In genomic region chr19:5432992-5433852, GRCm38 (mm10) we compare ENCODE assay signal across 8 mouse cellular contexts. TPM values are rescaled to one million over a fixed set of nuclear protein-coding genes. Genes with fewer than 3 reads are reported as not detected.
DNase-seq lines count a peak whose midpoint lies in the region; ATAC-seq and TF ChIP-seq lines count a peak whose summit lies in the region.

No protein-coding gene starts in this region.

- intact Hi-C loops in heart, postnatal 25 days (cut with DNase I) = loop anchor here (1.0 kb wide), 1 partner anchor 54 kb away; no protein-coding TSS in a partner anchor

- no peaks in the 10 kb centered on the region for H3K9me3 ChIP-seq in lung, embryonic 16.5 days (ENCODE audit: control insufficient read depth, low read length)

- peak; percentile 33; the same call in 1 of the 2 replicates for TF ChIP-seq CTCF in cerebellum, adult 2 months (IDR thresholded peaks at IDR 0.05; ENCODE audit: borderline replicate concordance, insufficient read depth, low read depth, low read length)

- peak; percentile 83 for ATAC-seq in lung, embryonic 16.5 days (ENCODE audit: low read depth)

- no peak overlapping the region for H3K4me3 ChIP-seq in cerebellum, adult 2 months (replicated peaks; ENCODE audit: insufficient read depth, low read depth, low read length)
- H3K4me3 ChIP-seq in lung, embryonic 16.5 days (ENCODE audit: low read length) = peak overlapping the region; percentile 39

- 4% methylated on average over 16 of the region's 16 CpGs for WGBS in cerebellum, adult 2 months
- WGBS in lung, embryonic 16.5 days = 6% methylated on average over 16 of the region's 16 CpGs

- H3K4me2 ChIP-seq in lung, embryonic 16.5 days (ENCODE audit: low read depth, low read length) = peak overlapping the region; percentile 64

- no peak for TF ChIP-seq POLR2A in cerebellum, adult 2 months (IDR thresholded peaks at IDR 0.05; ENCODE audit: borderline replicate concordance, insufficient read depth, low read length)

- no peaks in the 10 kb centered on the region for H3K27me3 ChIP-seq in cerebellum, adult 2 months (ENCODE audit: control insufficient read depth, insufficient read depth, low read length)
- H3K27me3 ChIP-seq in lung, embryonic 16.5 days (ENCODE audit: control insufficient read depth, insufficient read depth, low read depth, low read length) = no peaks in the 10 kb centered on the region

- H3K36me3 ChIP-seq in lung, embryonic 16.5 days (ENCODE audit: control insufficient read depth, insufficient read depth, low read length) = no peaks in the 10 kb centered on the region

- peak overlapping the region; percentile 58 for H3K9ac ChIP-seq in lung, embryonic 16.5 days (ENCODE audit: low read length)

- H3K4me1 ChIP-seq in cerebellum, adult 2 months (ENCODE audit: control insufficient read depth, insufficient read depth, low read length) = peaks cover 32% of the 10 kb centered on the region
- H3K4me1 ChIP-seq in lung, embryonic 16.5 days (replicated peaks; ENCODE audit: control insufficient read depth, insufficient read depth, low read length) = peaks cover 17% of the 10 kb centered on the region

- H3K27ac ChIP-seq in cerebellum, adult 2 months (ENCODE audit: insufficient read depth, low read length) = no peak overlapping the region
- H3K27ac ChIP-seq in lung, embryonic 16.5 days (ENCODE audit: low read length) = peak overlapping the region; percentile 77

- DNase-seq in heart, adult 11 months = peak; percentile 97
- no peak for DNase-seq in heart, postnatal 25 days (ENCODE audit: low spot score)
- peak; percentile 43 to 47 for DNase-seq in cerebellum, adult 2 months
- peak; percentile 74 for DNase-seq in heart, adult 18-20 months
- peak; percentile 57 for DNase-seq in kidney, adult 18-20 months
- DNase-seq in ovary, postnatal 14 days (ENCODE audit: low spot score) = peak; percentile 44
- DNase-seq in layer of hippocampus, adult 9-11 months = no peak

RNA-seq across cellular contexts. Expression of gene AI837181, which starts 8.3 kb away (rescaled TPM):
- total RNA-seq in heart, postnatal 25 days (2021) = 10 to 100 TPM; 34.9 to 36.2 TPM
- 130 and 134 TPM in 2 replicates for polyA plus RNA-seq in cerebellum, adult 2 months (2012; rRNA removed)
- 10 to 100 TPM; 32.1 to 38.3 TPM for total RNA-seq in heart, adult 18-20 months (2021)
- polyA plus RNA-seq in lung, embryonic 16.5 days (2015; fragmentation: Nextera tagmentation; extraction: Ambion mirVana) = 20.7 and 28.3 TPM in 2 replicates

RNA-seq across cellular contexts. Expression of gene Drap1, which starts 8.4 kb away (rescaled TPM):
- 100 to 1,000 TPM; 289 to 292 TPM for total RNA-seq in heart, postnatal 25 days (2021)
- polyA plus RNA-seq in cerebellum, adult 2 months (2012; rRNA removed) = 281 and 309 TPM in 2 replicates
- 100 to 1,000 TPM; 301 to 320 TPM for total RNA-seq in heart, adult 18-20 months (2021)
- polyA plus RNA-seq in lung, embryonic 16.5 days (2015; fragmentation: Nextera tagmentation; extraction: Ambion mirVana) = 263 and 265 TPM in 2 replicates

RNA-seq across cellular contexts. Expression of gene Fosl1, which starts 14.1 kb away (rescaled TPM):
- total RNA-seq in heart, postnatal 25 days (2021) = not detected
- polyA plus RNA-seq in cerebellum, adult 2 months (2012; rRNA removed) = not detected in 2 replicates
- total RNA-seq in heart, adult 18-20 months (2021) = not detected
- polyA plus RNA-seq in lung, embryonic 16.5 days (2015; fragmentation: Nextera tagmentation; extraction: Ambion mirVana) = not detected in 2 replicates

RNA-seq across cellular contexts. Expression of gene Ccdc85b, which starts 24.5 kb away (rescaled TPM):
- total RNA-seq in heart, postnatal 25 days (2021) = 10 to 100 TPM in 1 of 2 experiments, 1 to 10 TPM in 1; 7.8 to 11.9 TPM
- polyA plus RNA-seq in cerebellum, adult 2 months (2012; rRNA removed) = 31.0 and 32.5 TPM in 2 replicates
- 1 to 10 TPM; 6.0 to 6.7 TPM for total RNA-seq in heart, adult 18-20 months (2021)
- polyA plus RNA-seq in lung, embryonic 16.5 days (2015; fragmentation: Nextera tagmentation; extraction: Ambion mirVana) = 7.5 and 7.7 TPM in 2 replicates

RNA-seq across cellular contexts. Expression of gene Fibp, which starts 27.2 kb away (rescaled TPM):
- 10 to 100 TPM; 45.5 to 51.0 TPM for total RNA-seq in heart, postnatal 25 days (2021)
- 140 and 146 TPM in 2 replicates for polyA plus RNA-seq in cerebellum, adult 2 months (2012; rRNA removed)
- 10 to 100 TPM; 50.9 to 54.3 TPM for total RNA-seq in heart, adult 18-20 months (2021)
- polyA plus RNA-seq in lung, embryonic 16.5 days (2015; fragmentation: Nextera tagmentation; extraction: Ambion mirVana) = 111 and 119 TPM in 2 replicates

Comparison
In these comparisons a context has a peak if more than half of its experiments do, and no peak if none do; other contexts are left out.
1. DNase-seq: peak in heart, adult 11 months (single experiment), cerebellum, adult 2 months (2 of 2), heart, adult 18-20 months (2 of 2), kidney, adult 18-20 months (single experiment) and ovary, postnatal 14 days (single experiment); none in heart, postnatal 25 days (single experiment) and layer of hippocampus, adult 9-11 months (single experiment).